Mouse (Mus musculus) gastrocnemius, postnatal 14 days (tissue): ENCODE measurements around the gene Supt4a. TPM values are rescaled to one million over a fixed set of nuclear protein-coding genes. Genes with fewer than 3 reads are reported as not detected.
A peak's percentile ranks its signal among the peaks of the same experiment; 100 is the strongest.

ENCODE experiments used
- DNase-seq: peaks from one replicate; pipeline ENCODE4 v3.0.0; 2021; ENCODE audit warnings: mixed read lengths
- intact Hi-C: fragments of 180-260 bp; cut with DNase I; formaldehyde crosslinking; loops from one replicate; pipeline ENCODE4 v1.15.1; 2025; ENCODE audit warnings: low total_unique reads
- microRNA-seq, 2 experiments: library from miRNA; unstranded; fragments of <30 nt; microRNA quantifications; one replicate each; pipeline ENCODE4 v1.2.0; 2021
- total RNA-seq, 2 experiments: library from RNA; stranded (reverse); gene quantifications; 2 replicates each; pipeline ENCODE4 v1.2.3; 2021

Gene Supt4a
- total RNA-seq, 2 experiments from 2014 or later, result 30.8 to 36.4 TPM

DNA sequence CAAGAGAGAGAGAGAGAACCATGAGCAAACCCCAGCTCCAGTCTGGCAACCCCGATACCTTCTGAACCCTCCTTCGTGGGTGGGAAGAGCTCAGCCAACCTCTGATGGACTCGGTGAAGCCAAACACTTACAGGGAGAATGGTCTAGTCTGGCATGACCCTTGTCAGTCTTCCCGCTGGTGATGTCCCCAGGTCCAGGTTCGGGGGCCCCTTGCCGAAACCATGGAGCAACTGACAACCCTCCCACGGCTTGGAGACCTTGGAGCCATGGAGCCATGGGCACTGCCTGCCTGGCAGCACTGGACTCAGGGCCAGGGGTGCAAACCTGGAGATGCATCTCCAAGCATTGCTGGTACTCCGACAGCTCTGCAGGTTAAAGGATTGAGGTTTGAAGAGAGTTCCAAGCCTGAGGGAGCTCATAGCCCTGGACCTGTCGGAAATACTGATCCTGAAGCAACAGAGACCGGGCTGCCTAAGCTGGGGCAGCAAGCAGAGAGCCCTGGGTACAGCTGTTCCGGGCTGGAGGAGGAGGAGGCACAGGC lies 23.9 kb downstream of the Supt4a start:
- DNase-seq, result no peak
- intact Hi-C loops, result no loop called here

DNA sequence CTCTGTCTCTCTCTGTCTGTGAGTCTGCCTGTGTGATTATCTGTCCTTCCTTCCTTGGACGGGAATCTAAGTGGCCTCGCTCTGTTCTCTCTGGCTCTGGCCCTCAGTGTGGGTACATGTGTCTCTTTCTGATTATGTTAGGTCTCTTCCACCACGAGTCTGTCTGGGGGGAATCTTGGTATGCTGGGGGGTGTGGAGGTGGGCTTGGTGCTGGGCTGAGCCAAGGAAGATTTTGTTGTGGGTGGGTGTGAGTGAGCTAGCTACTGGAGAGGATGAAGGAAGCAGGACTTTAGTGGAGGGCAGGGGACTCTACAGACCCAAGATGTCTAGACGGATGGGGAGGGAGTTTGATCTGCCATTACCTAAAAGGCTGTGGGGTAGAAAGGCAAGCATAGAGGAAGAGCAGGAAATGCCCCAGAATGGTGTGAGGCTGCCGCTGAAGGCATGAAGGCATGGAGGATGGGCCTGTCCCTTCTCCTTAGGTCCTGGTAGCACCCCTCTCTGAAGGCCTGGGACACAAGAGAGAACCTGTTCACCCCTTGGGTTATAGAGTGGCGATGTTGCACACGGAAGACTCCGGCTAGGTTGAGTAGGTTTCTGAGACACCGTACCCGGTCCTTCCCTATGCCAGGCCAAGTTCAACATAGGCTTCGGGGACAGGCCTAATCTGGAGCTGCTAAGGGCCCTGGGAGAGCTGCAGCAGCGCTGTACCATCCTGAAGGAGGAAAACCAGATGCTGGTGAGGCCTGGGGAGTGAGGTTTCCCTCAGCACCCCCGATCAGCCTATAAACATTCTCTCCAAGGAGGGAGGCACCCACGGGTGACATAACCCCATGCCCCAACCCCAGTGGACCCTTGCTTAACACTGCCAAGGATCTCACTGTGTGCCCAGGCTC lies 24.7 kb downstream of the Supt4a start:
- intact Hi-C loops, result no loop called here
- no peak for DNase-seq

DNA sequence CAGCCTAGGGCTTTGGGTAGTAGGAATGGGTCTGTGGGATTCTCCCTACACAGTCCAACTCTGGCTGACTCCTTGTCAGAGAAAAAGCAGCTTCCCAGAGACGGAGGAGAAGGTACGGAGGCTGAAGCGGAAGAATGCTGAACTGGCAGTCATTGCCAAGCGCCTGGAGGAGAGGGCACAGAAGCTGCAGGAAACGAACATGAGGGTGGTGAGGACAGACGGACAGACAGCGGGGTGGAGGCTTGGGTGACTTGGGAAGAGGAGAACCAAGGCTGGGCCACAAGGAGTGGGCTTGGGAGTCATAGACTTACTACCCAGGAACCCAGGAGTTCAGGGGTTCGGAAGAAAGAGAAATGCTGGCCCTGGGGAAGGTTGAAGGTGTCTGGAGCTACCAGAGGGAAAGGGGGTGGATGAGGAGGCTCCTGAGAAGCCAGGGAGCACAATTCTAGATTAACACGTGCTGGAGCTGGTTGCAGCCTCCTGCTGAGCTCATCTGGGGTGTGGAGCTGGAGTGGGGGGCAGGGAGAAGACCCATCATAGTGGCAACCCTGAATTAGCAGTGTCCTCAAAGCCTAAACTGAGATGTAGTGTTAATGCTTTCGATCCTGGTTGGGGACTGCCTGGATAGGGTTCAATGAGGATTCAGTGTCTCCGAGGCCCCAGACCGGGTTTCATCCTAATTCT lies 25.5 kb downstream of the Supt4a start:
- intact Hi-C loops, result no loop called here
- no peak for DNase-seq

GRCm38 (mm10) chr11:87763511-87763987 lies 26.2 kb downstream of the Supt4a start:
- intact Hi-C loops, result no loop called here

GRCm38 (mm10) chr11:87763988-87764876 lies 26.9 kb downstream of the Supt4a start:
- no peak for DNase-seq

More at GRCm38 (mm10) chr11:87763511-87763987, 26.2 kb downstream of the Supt4a start:
- no peak for DNase-seq

GRCm38 (mm10) chr11:87768745-87769144 lies 31.4 kb downstream of the Supt4a start:
- DNase-seq, result no peak
- intact Hi-C loops, result no loop called here

More at GRCm38 (mm10) chr11:87763988-87764876, 26.9 kb downstream of the Supt4a start:
- intact Hi-C loops, result no loop called here

DNA sequence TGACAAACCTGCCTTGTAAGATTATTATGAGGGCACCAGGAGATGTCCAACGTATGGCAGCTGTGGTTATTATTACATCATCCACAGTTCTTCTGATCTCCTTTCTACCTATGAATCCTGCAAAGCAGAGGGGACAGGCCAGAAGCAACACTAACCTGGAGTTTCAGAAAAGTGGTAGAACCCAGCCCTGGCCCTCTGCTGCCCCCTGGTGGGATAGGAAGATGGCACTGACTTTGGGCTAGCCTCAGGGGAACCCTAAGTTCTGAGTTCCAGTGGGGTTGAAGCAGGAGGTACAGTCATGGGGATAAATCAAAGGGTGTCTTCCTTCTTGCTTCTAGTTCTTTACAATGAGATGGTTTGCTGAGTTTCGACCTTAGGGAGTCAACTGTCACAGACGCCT lies 33.6 kb downstream of the Supt4a start:
- DNase-seq, result peak; percentile 52
- intact Hi-C loops, result loop anchor here (5.0 kb wide), 1 partner anchor 109 kb away; the partner anchor contains the start of gene Rnf43

DNA sequence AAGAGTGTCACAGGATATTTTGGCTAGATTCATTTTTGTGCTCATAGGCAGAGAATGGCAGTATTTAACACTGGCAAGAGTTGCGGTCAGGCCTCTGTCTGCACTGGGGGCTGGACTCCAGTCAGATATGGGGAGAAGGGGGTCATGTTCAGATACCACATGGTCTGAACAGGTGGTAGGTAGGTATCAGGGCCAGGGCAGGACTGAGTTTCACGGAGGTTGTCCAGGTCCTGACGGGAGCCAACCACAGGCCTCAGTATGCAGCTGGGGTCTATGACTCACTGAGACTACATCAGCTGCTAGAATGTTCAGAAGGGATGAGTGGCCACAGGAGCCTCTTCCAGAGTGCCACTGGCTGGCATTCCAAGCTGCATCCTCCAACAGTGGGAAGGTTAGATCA lies 35.0 kb downstream of the Supt4a start:
- intact Hi-C loops, result loop anchor here (5.0 kb wide), 1 partner anchor 110 kb away; the partner anchor contains the start of gene Rnf43
- no peak for DNase-seq

GRCm38 (mm10) chr11:87778100-87778765 lies 40.9 kb downstream of the Supt4a start:
- DNase-seq, result peak; percentile 41
- intact Hi-C loops, result no loop called here

DNA sequence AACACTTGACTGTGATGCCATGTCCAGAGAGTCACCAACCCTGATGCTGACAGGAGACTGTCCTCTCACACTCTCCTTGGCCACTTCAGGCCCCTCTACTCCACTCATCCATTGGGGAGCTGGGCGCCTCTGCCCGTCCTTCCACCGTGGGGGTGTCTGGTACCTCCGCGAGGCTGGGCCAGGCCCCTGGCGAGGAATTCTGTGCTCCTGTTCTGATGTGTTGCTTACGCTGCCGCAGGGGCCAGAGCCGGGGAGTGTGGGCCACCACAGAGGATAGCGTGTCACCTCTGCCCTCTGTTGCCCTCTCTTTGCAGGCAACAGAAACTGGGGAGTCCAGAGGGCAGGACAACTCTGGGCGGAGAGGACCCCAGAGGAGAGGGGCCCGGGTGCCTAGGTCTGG lies 41.6 kb downstream of the Supt4a start:
- intact Hi-C loops, result no loop called here
- DNase-seq, result no peak

GRCm38 (mm10) chr11:87779392-87779791 lies 42.0 kb downstream of the Supt4a start:
- DNase-seq, result no peak
- intact Hi-C loops, result no loop called here

- no peak for DNase-seq
- intact Hi-C loops, result no loop called here
These were observed 42.8 kb downstream of the Supt4a start for GRCm38 (mm10) chr11:87780130-87780529.

DNA sequence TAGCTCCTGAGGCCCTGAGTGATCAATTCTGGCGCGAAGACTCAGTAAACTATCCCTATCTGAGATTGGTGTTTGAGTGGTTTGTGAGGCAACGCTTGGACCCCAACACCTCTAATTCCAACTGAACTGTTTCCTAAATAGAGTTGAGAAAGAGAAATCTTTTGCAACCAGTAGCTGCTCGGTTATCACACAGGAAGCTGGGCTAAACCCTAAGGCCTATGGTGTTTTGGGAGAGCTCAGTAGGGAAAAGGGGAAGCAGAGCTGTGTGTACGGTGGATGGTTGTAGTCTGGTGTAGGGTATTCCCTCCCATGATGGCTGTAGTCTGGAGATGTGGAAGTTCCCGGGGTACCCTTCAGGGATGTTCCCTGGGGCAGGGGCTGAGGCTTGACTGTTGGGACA lies 52.7 kb downstream of the Supt4a start:
- intact Hi-C loops, result no loop called here
- DNase-seq, result no peak

Small RNA genes lying within 50 kb of the gene (microRNA-seq; reads per million reads assigned to microRNA genes)
- 0 reads per million in 2 experiments for gene Mir142
- 0 reads per million in 2 experiments for gene Mir142b

Other genes with a start within 250 kb of the Supt4a start
- not detected for gene Gm11492, start 170.9 kb upstream of the Supt4a start, total RNA-seq
- gene Sept4, start 168.6 kb upstream of the Supt4a start, total RNA-seq, result 10 to 100 TPM; 41.2 TPM
- gene Mtmr4, start 145.4 kb upstream of the Supt4a start, total RNA-seq, result 10 to 100 TPM in 1 of 2 experiments, 1 to 10 TPM in 1; 9.5 to 12.4 TPM
- gene Hsf5, start 120.4 kb upstream of the Supt4a start, total RNA-seq, result not detected
- under 1 TPM; 0.09 to 0.16 TPM for gene Rnf43, start 74.8 kb upstream of the Supt4a start, total RNA-seq
- gene Tspoap1, start 23.0 kb downstream of the Supt4a start, total RNA-seq, result under 1 TPM; 0.04 TPM
- gene Mpo, start 56.0 kb downstream of the Supt4a start, total RNA-seq, result not detected
- gene Lpo, start 90.7 kb downstream of the Supt4a start, total RNA-seq, result not detected
- 1 to 10 TPM; 1.9 to 2.3 TPM for gene Mks1, start 115.7 kb downstream of the Supt4a start, total RNA-seq
- gene Epx, start 138.0 kb downstream of the Supt4a start, total RNA-seq, result not detected
- gene Olfr462, start 154.7 kb downstream of the Supt4a start, total RNA-seq, result not detected
- gene Olfr463, start 159.8 kb downstream of the Supt4a start, total RNA-seq, result not detected
- gene Olfr464, start 183.4 kb downstream of the Supt4a start, total RNA-seq, result not detected
- 100 to 1,000 TPM; 134 to 138 TPM for gene Dynll2, start 250.0 kb downstream of the Supt4a start, total RNA-seq